Mouse (Mus musculus): ENCODE results near the gene Gtf2i. TPM values are rescaled to one million over a fixed set of nuclear protein-coding genes. Genes with fewer than 3 reads are reported as not detected.

Gene Gtf2i
- polyA plus RNA-seq (2017; shearing (Covaris generic)) = 100 to 1,000 TPM in 1 of 2 experiments, 10 to 100 TPM in 1; 76.2 to 145 TPM

GRCm38 (mm10) chr5:134314688-134315622, at the start of gene Gtf2i:
Gtf2i (minus strand) TSS chr5:134314760.

GRCm38 (mm10) chr5:134229391-134229790, 85.2 kb downstream of the Gtf2i start, which contains the start of gene Ncf1:
Ncf1 (minus strand) TSS chr5:134229625.

Other genes starting within 250 kb of the Gtf2i start
- gene Castor2, start 215.0 kb downstream of the Gtf2i start, polyA plus RNA-seq (2017; shearing (Covaris generic)) = 10 to 100 TPM in 1 of 2 experiments, 1 to 10 TPM in 1; 4.5 to 13.0 TPM
- 10 to 100 TPM; 11.3 to 17.1 TPM for gene Rcc1l, start 138.0 kb downstream of the Gtf2i start, polyA plus RNA-seq (2017; shearing (Covaris generic))
- 10 to 100 TPM in 1 of 2 experiments, 1 to 10 TPM in 1; 9.3 to 11.5 TPM for gene Gtf2ird2, start 130.7 kb downstream of the Gtf2i start, polyA plus RNA-seq (2017; shearing (Covaris generic))
- gene Ncf1, start 85.1 kb downstream of the Gtf2i start, polyA plus RNA-seq (2017; shearing (Covaris generic)) = 10 to 100 TPM; 22.8 to 31.3 TPM
- gene Gtf2ird1, start 142.0 kb upstream of the Gtf2i start, polyA plus RNA-seq (2017; shearing (Covaris generic)) = 10 to 100 TPM; 11.0 to 21.5 TPM
- 1 to 10 TPM in 1 of 2 experiments, under 1 TPM in 1; 0.32 to 1.2 TPM for gene Clip2, start 237.7 kb upstream of the Gtf2i start, polyA plus RNA-seq (2017; shearing (Covaris generic))
- gene Syna, start 245.4 kb upstream of the Gtf2i start, polyA plus RNA-seq (2017; shearing (Covaris generic)) = under 1 TPM in 1 of 2 experiments, not detected in 1; 0.14 TPM